Mouse (Mus musculus) gastrocnemius, postnatal 36 days (tissue): ENCODE data around the gene Krtdap. TPM values are rescaled to one million over a fixed set of nuclear protein-coding genes. Genes with fewer than 3 reads are reported as not detected.
"Not testable (repeated sequence)": the region's sequence is repeated elsewhere in the genome, so short reads cannot be mapped to it uniquely, and the experiment has no call there.

Source experiments
- DNase-seq, 2 experiments: peaks; one replicate each; pipeline ENCODE4 v3.0.0; 2022
- intact Hi-C: fragments of 180-260 bp; cut with DNase I; formaldehyde crosslinking; loops from one replicate; pipeline ENCODE4 v1.15.1; 2025
- total RNA-seq, 2 experiments: library from RNA; stranded (reverse); gene quantifications; 2 replicates each; pipeline ENCODE4 v1.2.3; 2021

Krtdap gene
- total RNA-seq, 2 experiments from 2014 or later, result not detected

GRCm38 (mm10) chr7:30785721-30786546 lies 1.8 kb upstream of the Krtdap start:
- intact Hi-C loops, result no loop called here
- DNase-seq, result no peak

DNA sequence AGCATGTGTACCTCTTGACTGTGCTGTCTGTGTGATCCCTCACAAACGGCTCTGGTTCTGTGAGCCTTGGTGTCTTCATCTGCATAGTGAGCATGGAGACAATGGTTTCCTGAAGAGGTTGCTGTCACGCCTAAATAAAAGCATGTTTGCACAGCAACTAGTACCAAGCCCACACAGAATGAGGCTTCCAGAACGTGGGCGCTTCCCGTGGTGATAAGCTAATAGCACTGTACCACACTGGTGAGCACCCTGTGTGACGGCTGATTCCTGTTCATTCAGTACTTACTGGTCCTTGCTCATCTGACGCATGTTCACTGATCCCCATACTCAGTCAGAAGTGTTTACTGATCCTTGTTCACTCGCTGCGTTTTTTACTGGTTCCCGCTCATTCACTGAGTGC lies 2.4 kb downstream of the Krtdap start:
- DNase-seq, result no peak
- intact Hi-C loops, result no loop called here

DNA sequence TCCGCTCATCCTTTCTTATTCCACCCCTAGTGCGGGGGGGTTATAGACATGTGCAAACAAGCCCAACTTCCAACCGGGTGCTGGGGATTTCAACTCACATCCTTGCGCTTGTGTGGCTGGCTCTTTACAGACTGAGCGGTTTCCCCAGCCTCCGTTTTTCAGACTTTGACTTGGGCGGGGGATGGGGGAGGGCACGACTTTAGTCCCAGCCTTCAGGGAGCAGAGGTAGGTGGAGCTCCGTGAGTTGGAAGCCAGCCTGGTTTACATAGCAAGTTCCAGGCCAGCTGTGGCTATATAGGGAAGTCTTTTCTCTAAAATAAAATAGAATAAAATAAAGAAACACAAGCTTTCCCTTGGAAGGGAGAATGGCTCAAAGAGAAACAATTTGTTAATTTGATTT lies 4.2 kb downstream of the Krtdap start:
- DNase-seq, result no peak
- intact Hi-C loops, result no loop called here

GRCm38 (mm10) chr7:30794921-30795320 lies 7.2 kb downstream of the Krtdap start:
- no peak for DNase-seq
- intact Hi-C loops, result no loop called here

- no peak for DNase-seq
- intact Hi-C loops, result no loop called here
These were observed 9.1 kb downstream of the Krtdap start for GRCm38 (mm10) chr7:30796790-30797189.

- intact Hi-C loops, result no loop called here
- no peak for DNase-seq
These were observed 13.0 kb downstream of the Krtdap start for GRCm38 (mm10) chr7:30800653-30801052.

DNA sequence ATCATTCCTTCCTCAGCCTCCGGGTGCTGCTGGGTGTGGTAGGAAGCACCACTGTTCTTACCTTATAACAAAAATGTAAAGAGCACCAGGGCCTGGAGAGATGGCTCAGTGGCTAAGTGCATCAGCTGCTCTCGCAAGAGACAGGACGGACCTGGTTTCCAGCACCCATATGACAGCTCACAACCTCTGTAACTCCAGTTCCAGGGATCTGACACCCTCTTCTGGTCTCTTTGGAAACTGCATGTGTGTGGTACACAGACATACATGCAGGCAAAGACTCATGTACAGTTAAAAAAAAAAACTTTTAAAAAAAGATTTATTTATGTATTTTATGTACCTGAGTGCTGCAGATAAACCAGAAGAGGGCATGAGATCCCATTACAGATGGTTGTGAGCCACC lies 15.6 kb downstream of the Krtdap start:
- intact Hi-C loops, result no loop called here
- no peak for DNase-seq

GRCm38 (mm10) chr7:30804026-30804715 lies 16.5 kb downstream of the Krtdap start:
- intact Hi-C loops, result no loop called here
- no peak for DNase-seq

DNA sequence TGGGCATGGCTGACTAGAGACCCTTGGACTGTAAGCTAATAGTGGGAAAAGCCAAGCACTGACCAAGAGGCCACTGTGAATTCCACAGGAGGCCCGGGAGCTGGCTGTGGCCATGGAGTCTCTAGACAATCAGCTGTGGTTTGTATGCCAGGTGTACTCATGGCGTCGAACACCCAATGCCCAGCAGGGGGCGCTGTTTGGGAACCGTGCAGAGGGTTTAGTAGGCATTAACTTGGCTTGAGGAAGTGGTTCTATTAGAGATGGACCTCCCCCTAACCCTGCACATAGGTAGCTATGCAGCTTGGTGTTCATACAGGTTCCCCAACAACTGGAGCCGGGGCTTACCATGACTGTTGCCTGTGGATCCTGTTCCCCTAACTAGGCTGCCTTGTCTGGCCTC lies 18.2 kb downstream of the Krtdap start:
- intact Hi-C loops, result no loop called here
- no peak for DNase-seq

- DNase-seq, result no peak
- intact Hi-C loops, result no loop called here
These were observed 22.6 kb downstream of the Krtdap start for GRCm38 (mm10) chr7:30810319-30810718.

DNA sequence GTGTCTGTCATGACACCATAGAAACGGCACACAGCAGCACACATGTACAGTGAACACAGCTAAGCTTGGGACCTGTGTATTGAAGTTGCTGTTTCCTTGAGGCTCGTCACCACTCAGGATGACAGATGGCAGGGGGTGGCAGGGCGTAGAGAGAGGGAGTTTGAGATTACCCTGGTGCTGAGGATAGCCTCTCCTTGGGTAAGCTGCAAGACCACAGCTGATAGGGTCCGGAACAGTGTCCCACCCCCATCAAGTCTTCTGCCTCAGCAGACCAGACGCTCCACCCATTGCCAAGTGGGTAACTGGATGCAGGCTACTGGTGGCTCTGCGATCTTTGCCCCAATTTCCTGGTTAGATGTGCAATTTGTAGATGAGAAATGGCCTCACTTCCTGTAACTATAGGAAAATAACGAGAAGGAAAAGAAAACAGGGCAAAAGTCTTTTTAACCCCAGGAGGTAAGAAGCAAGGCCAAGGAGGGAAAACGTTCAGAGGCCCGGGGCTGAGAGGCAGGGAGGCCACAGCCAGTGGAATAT lies 24.1 kb downstream of the Krtdap start:
- intact Hi-C loops, result no loop called here
- DNase-seq, result no peak

DNA sequence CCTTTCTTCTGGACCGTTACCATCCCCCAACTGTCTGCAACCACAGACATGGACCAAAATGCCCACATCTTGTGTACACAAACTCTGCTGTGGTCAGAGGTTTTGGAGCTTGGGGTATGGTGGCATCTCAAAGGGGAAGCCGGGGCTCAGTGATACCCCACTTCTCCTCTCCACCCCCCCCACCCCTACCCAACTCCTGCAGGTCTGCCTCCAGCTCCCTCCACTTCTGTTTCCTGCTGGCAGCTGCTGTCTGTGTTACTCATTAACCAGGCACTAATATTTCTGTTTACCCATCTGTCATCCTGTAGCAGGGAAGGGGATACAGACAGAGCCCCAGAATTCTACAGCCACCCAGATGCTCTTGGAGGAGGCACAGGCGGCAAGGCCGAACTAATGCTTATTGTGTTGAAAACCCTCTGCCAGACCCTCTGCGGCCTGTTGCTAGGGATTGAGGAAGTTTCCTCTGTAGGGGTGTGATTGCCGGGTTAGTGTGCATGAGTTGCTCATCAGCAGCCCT lies 24.7 kb downstream of the Krtdap start:
- intact Hi-C loops, result no loop called here
- DNase-seq, result no peak

DNA sequence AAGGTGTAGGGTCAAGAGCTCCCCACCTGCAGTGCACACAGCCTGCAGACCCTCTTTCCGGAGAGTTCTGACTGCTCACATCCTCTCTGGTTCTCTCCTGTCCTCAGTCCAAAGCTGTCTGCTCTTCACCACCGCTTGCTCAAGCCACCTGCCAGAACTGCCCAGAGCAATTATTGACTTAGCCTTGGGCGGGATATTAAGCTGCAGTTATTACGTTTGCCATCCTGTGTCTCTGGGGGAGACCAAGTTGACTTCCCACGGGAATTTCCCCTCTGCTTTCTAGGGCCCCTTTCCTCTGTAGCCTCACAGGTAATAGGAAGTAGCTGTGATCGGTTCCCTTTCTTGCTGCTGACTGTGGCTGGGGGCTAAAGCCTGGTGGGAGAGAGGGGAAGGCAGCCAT lies 32.4 kb downstream of the Krtdap start:
- DNase-seq, result no peak

GRCm38 (mm10) chr7:30820854-30821445 lies 33.3 kb downstream of the Krtdap start:
- no peak for DNase-seq
- intact Hi-C loops, result no loop called here

More for the DNA sequence above, 32.4 kb downstream of the Krtdap start:
- intact Hi-C loops, result no loop called here

GRCm38 (mm10) chr7:30821532-30821931 lies 33.8 kb downstream of the Krtdap start:
- intact Hi-C loops, result no loop called here
- DNase-seq, result no peak

DNA sequence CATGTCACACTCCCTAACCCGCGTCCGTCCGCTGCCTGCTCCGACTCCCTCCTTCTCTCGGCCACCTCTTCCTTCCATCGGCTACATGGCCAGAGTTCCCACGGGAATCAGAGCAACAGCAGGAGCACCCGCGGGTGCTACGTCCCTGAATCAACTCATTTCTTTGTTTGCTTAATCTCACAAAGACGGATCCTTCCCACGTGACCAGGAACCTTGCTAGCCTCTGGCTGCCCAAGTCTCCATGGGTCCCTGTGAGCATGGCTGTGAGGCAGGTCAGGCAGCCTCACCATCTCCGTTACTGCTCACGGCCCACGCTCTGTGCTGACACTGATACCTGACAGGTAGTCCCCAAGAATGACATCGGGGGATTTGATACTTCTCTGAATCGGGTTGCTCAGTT lies 36.0 kb downstream of the Krtdap start, which contains the start of gene Ffar2:
Gene Ffar2 (minus strand): TSS at position 101 of the 400 bp plus-strand sequence.
- no peak for DNase-seq
- intact Hi-C loops, result no loop called here

GRCm38 (mm10) chr7:30824306-30824705 lies 36.6 kb downstream of the Krtdap start:
- intact Hi-C loops, result no loop called here
- no peak for DNase-seq

DNA sequence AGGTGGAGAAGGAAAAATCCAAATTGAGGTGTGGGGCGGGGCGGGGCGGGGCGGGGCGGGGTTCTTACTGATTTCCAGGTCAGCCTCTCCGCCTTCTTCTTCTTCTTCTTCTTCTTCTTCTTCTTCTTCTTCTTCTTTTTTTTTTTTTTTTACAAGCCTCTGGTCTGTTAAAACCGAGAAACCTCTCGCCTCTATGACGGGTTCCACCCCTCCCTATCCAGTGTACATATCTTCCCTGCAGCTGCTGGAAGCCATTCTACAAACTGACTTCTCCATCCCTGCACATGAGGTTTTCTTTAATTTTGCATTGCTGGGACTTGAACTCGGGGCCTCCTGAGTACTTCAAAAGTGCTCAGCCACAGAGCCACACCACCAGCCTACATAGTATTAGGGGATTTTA lies 39.0 kb downstream of the Krtdap start:
- DNase-seq, result no peak
- intact Hi-C loops, result no loop called here

DNA sequence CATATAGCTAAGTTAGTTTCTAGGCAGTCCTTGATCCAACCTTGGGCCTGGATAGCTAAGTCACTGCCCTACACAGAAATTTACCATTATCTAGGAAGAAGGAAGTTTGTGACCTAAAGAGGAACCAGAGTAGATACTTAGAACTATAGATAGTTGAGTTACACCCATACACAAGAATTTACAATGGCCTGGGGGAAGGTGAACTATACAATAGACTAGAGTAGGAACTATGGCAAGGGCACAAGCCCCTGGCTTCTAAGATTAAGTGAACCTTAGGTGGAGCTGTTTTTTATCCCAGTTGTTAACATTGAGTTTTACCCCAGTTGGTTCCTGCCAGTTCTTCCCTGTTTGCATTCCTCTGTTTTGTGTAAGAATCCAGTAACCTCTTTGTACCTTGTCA lies 41.2 kb downstream of the Krtdap start:
- intact Hi-C loops, DNase-seq: not testable (repeated sequence)

GRCm38 (mm10) chr7:30829428-30829827 lies 41.7 kb downstream of the Krtdap start:
- DNase-seq, result no peak
- intact Hi-C loops, result no loop called here

- DNase-seq, result no peak
- intact Hi-C loops, result no loop called here
These were observed 44.6 kb downstream of the Krtdap start for GRCm38 (mm10) chr7:30832261-30832660.
